Mouse (Mus musculus): ENCODE measurements at regions not wholly inside any gene's neighbourhood (a gene's known extent, or its start where the extent isn't known, plus 50 kb on each side); places are given as distances from the start of the nearest gene placed in this dataset.

- H3K4me1 ChIP-seq (ENCODE audit: control insufficient read depth, insufficient read depth, low read length): no peaks in the 10 kb centered on the region
- no peaks in the 10 kb centered on the region for H3K9me3 ChIP-seq (ENCODE audit: control insufficient read depth, low read length)
- ATAC-seq (ENCODE audit: low FRiP score): no peak
- no peak overlapping the region for H3K4me2 ChIP-seq
- no peak overlapping the region for H3K9ac ChIP-seq (ENCODE audit: low read length)
- no peaks in the 10 kb centered on the region for H3K36me3 ChIP-seq (ENCODE audit: control insufficient read depth, insufficient read depth, low read length)
- H3K27ac ChIP-seq (ENCODE audit: low read depth, low read length): no peak overlapping the region
- WGBS: 56% methylated on average over 18 of the region's 18 CpGs
- DNase-seq (ENCODE audit: low spot score, missing footprints): peak; percentile 83
- H3K4me3 ChIP-seq (ENCODE audit: low read depth, low read length): no peak overlapping the region
- no peaks in the 10 kb centered on the region for H3K27me3 ChIP-seq (ENCODE audit: control insufficient read depth, insufficient read depth, low read length)
Measured at GRCm38 (mm10) chr15:93903671-93904603, 308.2 kb upstream of the Prickle1 start.

DNA sequence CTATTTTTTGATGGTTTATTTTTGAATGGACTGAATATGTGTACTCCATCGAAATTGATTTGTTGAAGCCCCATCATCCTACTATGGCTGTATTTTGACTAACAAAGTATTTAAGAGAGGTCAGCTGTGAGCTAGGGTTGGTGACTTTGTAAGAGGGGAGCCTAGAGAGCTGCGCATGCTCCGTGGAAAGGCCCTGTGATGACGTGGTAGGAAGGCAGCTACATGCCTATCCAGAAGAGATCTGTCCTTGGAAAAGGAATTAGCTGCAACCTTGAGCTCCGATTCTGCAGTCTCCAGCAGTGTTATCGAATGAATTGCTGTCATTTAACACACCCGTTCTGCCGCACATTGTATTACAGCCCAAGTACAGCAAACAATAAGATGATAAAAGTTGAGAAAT lies 287.1 kb upstream of the Prickle1 start:
- H3K27me3 ChIP-seq (ENCODE audit: control insufficient read depth, insufficient read depth, low read length): no peaks in the 10 kb centered on the region
- 91% methylated on average over 8 of the region's 8 CpGs for WGBS
- DNase-seq (ENCODE audit: low spot score, missing footprints) (no peak), ATAC-seq (ENCODE audit: low FRiP score) (no peak)
- no peaks in the 10 kb centered on the region for H3K36me3 ChIP-seq (ENCODE audit: control insufficient read depth, insufficient read depth, low read length)
- no peak overlapping the region for H3K4me2 ChIP-seq
- H3K4me3 ChIP-seq (ENCODE audit: low read depth, low read length): no peak overlapping the region
- H3K27ac ChIP-seq (ENCODE audit: low read depth, low read length): no peak overlapping the region
- no peak overlapping the region for H3K9ac ChIP-seq (ENCODE audit: low read length)
- no peaks in the 10 kb centered on the region for H3K4me1 ChIP-seq (ENCODE audit: control insufficient read depth, insufficient read depth, low read length)
- H3K9me3 ChIP-seq (ENCODE audit: control insufficient read depth, low read length): no peaks in the 10 kb centered on the region

DNA sequence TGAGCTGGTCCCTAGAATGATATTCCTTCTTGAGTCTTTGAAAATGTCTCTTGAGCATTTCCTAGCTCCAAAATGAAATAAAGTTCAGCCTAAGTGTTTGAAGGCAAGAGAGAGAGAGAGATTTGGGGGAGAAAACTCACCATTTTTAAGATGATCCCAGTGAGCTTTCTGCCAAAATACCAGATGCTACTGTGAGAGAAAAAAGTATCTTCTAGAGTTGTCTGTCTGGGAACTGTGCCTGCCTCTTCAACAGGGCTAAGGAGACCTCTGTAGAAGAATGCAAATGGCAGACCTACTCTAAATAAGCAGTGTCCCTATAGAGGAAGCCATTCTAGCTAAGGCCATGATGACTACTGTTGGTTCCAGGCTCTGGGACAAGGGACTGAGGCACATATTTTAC lies 285.6 kb upstream of the Prickle1 start:
- H3K4me1 ChIP-seq (ENCODE audit: control insufficient read depth, insufficient read depth, low read length): no peaks in the 10 kb centered on the region
- no peak overlapping the region for H3K27ac ChIP-seq (ENCODE audit: low read depth, low read length)
- no peak overlapping the region for H3K4me2 ChIP-seq
- H3K4me3 ChIP-seq (ENCODE audit: low read depth, low read length): no peak overlapping the region
- H3K9me3 ChIP-seq (ENCODE audit: control insufficient read depth, low read length): no peaks in the 10 kb centered on the region
- no peak for ATAC-seq (ENCODE audit: low FRiP score)
- DNase-seq (ENCODE audit: low spot score, missing footprints): no peak
- no peaks in the 10 kb centered on the region for H3K36me3 ChIP-seq (ENCODE audit: control insufficient read depth, insufficient read depth, low read length)
- H3K27me3 ChIP-seq (ENCODE audit: control insufficient read depth, insufficient read depth, low read length): no peaks in the 10 kb centered on the region
- H3K9ac ChIP-seq (ENCODE audit: low read length): no peak overlapping the region

DNA sequence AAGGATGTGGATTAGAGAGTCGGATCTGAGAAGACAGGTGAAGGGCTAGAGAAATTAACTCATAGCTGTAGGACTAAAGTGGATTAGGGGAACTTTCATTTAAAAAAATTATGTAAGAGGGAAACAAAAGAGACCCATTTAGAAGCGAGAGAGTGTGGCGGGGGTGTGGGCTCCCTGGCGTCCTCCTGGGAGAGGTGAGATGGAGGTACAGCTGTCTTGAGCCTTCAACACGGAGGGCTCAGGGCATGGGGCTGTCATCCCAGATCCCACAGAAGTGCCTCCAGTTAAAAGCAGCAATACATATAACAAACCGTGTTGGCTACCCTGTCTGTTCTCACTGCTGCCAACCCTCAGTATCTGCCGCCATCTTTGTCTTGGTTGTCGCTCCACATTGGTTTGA lies 284.6 kb upstream of the Prickle1 start:
- ATAC-seq (ENCODE audit: low FRiP score): no peak
- no peaks in the 10 kb centered on the region for H3K36me3 ChIP-seq (ENCODE audit: control insufficient read depth, insufficient read depth, low read length)
- no peak overlapping the region for H3K9ac ChIP-seq (ENCODE audit: low read length)
- no peak overlapping the region for H3K27ac ChIP-seq (ENCODE audit: low read depth, low read length)
- H3K4me3 ChIP-seq (ENCODE audit: low read depth, low read length): no peak overlapping the region
- H3K4me1 ChIP-seq (ENCODE audit: control insufficient read depth, insufficient read depth, low read length): no peaks in the 10 kb centered on the region
- no peak overlapping the region for H3K4me2 ChIP-seq
- WGBS: 81% methylated on average over 8 of the region's 8 CpGs
- DNase-seq (ENCODE audit: low spot score, missing footprints): no peak
- H3K27me3 ChIP-seq (ENCODE audit: control insufficient read depth, insufficient read depth, low read length): no peaks in the 10 kb centered on the region
- no peaks in the 10 kb centered on the region for H3K9me3 ChIP-seq (ENCODE audit: control insufficient read depth, low read length)

DNA sequence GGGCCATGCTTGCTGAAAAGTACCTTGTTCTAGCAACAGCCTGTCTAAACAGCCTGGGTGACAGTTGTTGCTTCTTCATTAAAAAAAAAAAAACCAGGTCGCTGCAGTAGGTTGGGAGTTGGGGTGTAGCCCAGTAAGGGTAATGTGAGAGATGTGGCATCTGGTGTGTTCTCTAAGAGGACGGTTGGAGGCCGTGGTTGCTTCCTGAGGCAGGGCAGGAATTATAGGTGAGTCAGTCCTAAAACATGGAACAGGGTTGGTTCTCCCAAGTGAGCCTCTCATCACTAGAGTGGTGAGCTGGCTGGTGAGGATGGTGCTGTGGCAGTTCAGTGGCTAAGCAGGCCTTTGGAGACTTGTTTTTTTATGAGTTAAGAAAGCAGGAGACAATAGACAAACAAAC lies 283.3 kb upstream of the Prickle1 start:
- Histone ChIP-seq H3K4me3 (ENCODE audit: low read depth, low read length) (no peak overlapping the region), H3K9me3 (ENCODE audit: control insufficient read depth, low read length) (no peaks in the 10 kb centered on the region), H3K27ac (ENCODE audit: low read depth, low read length) (no peak overlapping the region), H3K4me1 (ENCODE audit: control insufficient read depth, insufficient read depth, low read length) (no peaks in the 10 kb centered on the region), H3K36me3 (ENCODE audit: control insufficient read depth, insufficient read depth, low read length) (no peaks in the 10 kb centered on the region), H3K9ac (ENCODE audit: low read length) (no peak overlapping the region), H3K4me2 (no peak overlapping the region), H3K27me3 (ENCODE audit: control insufficient read depth, insufficient read depth, low read length) (no peaks in the 10 kb centered on the region)
- 80% methylated on average over 3 of the region's 3 CpGs for WGBS
- ATAC-seq (ENCODE audit: low FRiP score) (no peak), DNase-seq (ENCODE audit: low spot score, missing footprints) (no peak)

GRCm38 (mm10) chr15:93876335-93876734 lies 280.6 kb upstream of the Prickle1 start:
- no peak for DNase-seq (ENCODE audit: low spot score, missing footprints)
- Histone ChIP-seq H3K36me3 (ENCODE audit: control insufficient read depth, insufficient read depth, low read length) (no peaks in the 10 kb centered on the region), H3K27ac (ENCODE audit: low read depth, low read length) (no peak overlapping the region), H3K9me3 (ENCODE audit: control insufficient read depth, low read length) (no peaks in the 10 kb centered on the region), H3K4me3 (ENCODE audit: low read depth, low read length) (no peak overlapping the region), H3K4me2 (no peak overlapping the region), H3K9ac (ENCODE audit: low read length) (no peak overlapping the region), H3K4me1 (ENCODE audit: control insufficient read depth, insufficient read depth, low read length) (no peaks in the 10 kb centered on the region), H3K27me3 (ENCODE audit: control insufficient read depth, insufficient read depth, low read length) (no peaks in the 10 kb centered on the region)
- ATAC-seq (ENCODE audit: low FRiP score): no peak
- WGBS: 88% methylated on average over 10 of the region's 10 CpGs

- H3K4me1 ChIP-seq (ENCODE audit: control insufficient read depth, insufficient read depth, low read length): no peaks in the 10 kb centered on the region
- ATAC-seq (ENCODE audit: low FRiP score): no peak
- no peak overlapping the region for H3K4me3 ChIP-seq (ENCODE audit: low read depth, low read length)
- no peak overlapping the region for H3K9ac ChIP-seq (ENCODE audit: low read length)
- no peak overlapping the region for H3K27ac ChIP-seq (ENCODE audit: low read depth, low read length)
- DNase-seq (ENCODE audit: low spot score, missing footprints): no peak
- no peaks in the 10 kb centered on the region for H3K9me3 ChIP-seq (ENCODE audit: control insufficient read depth, low read length)
- no peak overlapping the region for H3K4me2 ChIP-seq
- no peaks in the 10 kb centered on the region for H3K27me3 ChIP-seq (ENCODE audit: control insufficient read depth, insufficient read depth, low read length)
- H3K36me3 ChIP-seq (ENCODE audit: control insufficient read depth, insufficient read depth, low read length): no peaks in the 10 kb centered on the region
- WGBS: 92% methylated on average over 1 of the region's 1 CpGs
Measured at GRCm38 (mm10) chr15:93875685-93876084, 280.0 kb upstream of the Prickle1 start.

- Histone ChIP-seq H3K36me3 (ENCODE audit: control insufficient read depth, insufficient read depth, low read length) (no peaks in the 10 kb centered on the region), H3K4me2 (no peak overlapping the region), H3K9ac (ENCODE audit: low read length) (no peak overlapping the region), H3K9me3 (ENCODE audit: control insufficient read depth, low read length) (no peaks in the 10 kb centered on the region), H3K27me3 (ENCODE audit: control insufficient read depth, insufficient read depth, low read length) (no peaks in the 10 kb centered on the region), H3K4me3 (ENCODE audit: low read depth, low read length) (no peak overlapping the region), H3K27ac (ENCODE audit: low read depth, low read length) (no peak overlapping the region), H3K4me1 (ENCODE audit: control insufficient read depth, insufficient read depth, low read length) (no peaks in the 10 kb centered on the region)
- no peak for DNase-seq (ENCODE audit: low spot score, missing footprints)
- ATAC-seq (ENCODE audit: low FRiP score): no peak
- 86% methylated on average over 6 of the region's 6 CpGs for WGBS
Measured at GRCm38 (mm10) chr15:93874206-93874605, 278.5 kb upstream of the Prickle1 start.

DNA sequence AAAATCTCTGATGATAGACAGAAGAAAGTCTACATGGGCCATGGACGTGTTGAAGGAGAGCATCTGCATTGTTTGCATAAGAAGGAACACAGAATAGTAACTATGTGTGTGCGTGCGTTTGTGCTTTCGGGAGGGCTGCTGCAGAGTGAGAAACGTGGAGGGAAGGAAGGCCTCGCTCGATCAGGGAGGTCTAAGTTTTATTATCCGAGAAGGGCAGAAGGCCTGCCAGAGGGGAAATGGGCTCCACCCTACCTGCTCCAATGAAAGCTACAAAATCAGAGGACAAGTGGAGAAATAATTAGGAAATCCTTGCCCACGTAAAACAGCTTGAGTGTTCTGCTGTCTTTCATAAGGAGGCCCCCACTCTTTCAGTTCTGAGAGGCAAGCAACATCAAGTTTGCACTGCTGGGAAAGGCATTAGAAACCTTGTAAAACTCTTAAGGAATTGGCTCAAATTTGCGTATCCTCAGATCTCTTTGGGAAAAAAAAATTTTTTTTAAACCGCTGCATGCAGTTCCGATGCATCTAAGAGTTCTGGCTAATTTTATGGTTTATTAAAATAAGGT lies 261.7 kb upstream of the Prickle1 start:
- Histone ChIP-seq H3K27ac (ENCODE audit: low read depth, low read length) (no peak overlapping the region), H3K9ac (ENCODE audit: low read length) (no peak overlapping the region), H3K27me3 (ENCODE audit: control insufficient read depth, insufficient read depth, low read length) (no peaks in the 10 kb centered on the region), H3K36me3 (ENCODE audit: control insufficient read depth, insufficient read depth, low read length) (no peaks in the 10 kb centered on the region), H3K4me3 (ENCODE audit: low read depth, low read length) (no peak overlapping the region), H3K4me2 (no peak overlapping the region), H3K9me3 (ENCODE audit: control insufficient read depth, low read length) (no peaks in the 10 kb centered on the region), H3K4me1 (ENCODE audit: control insufficient read depth, insufficient read depth, low read length) (no peaks in the 10 kb centered on the region)
- ATAC-seq (ENCODE audit: low FRiP score) (no peak), DNase-seq (ENCODE audit: low spot score, missing footprints) (no peak)
- WGBS: 86% methylated on average over 12 of the region's 12 CpGs

All from midbrain, embryonic 11.5 days (tissue).